Mouse (Mus musculus) ES-E14 (cell line): Measurements from ENCODE around the gene Cd320.

Experiments used
- CHD2 ChIP-seq: IDR thresholded peaks from 2 replicates; pipeline ENCODE4 v1.6.1; 2014; ENCODE audit warnings: mild to moderate bottlenecking, low read depth, low read length, inconsistent platforms
- HCFC1 ChIP-seq: IDR thresholded peaks from 2 replicates; pipeline ENCODE4 v1.6.1; 2012; ENCODE audit warnings: low read length, inconsistent platforms, borderline replicate concordance; ENCODE audit not compliant: insufficient read depth
- MAFK ChIP-seq: IDR thresholded peaks from 2 replicates; pipeline ENCODE4 v1.6.1; 2014; ENCODE audit warnings: mild to moderate bottlenecking, low read depth, low read length, inconsistent platforms; ENCODE audit not compliant: insufficient read depth
- ZNF384 ChIP-seq: IDR thresholded peaks from 2 replicates; pipeline ENCODE4 v1.6.1; 2012; ENCODE audit warnings: low read depth, low read length, inconsistent platforms

DNA sequence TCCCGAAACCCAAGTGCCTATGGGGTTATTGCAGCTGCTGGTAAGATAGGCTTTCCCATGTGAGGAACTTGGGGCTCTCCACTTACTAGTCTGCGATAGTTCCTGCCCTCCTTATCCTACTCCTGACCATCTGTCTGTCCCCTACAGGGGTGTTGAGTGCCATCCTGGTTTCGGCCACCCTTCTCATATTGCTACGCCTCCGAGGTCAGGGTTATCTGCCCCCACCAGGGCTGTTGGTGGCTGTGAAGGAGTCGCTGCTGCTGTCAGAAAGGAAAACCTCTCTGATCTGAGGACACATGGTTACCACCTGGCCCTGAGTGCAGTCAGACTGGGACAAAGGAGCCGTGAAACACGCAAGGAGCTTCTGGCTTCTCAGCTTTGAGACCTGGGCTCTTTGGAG, 5.2 kb downstream of the Cd320 start:
- TF ChIP-seq ZNF384 (no peak), CHD2 (no peak), MAFK (no peak), HCFC1 (no peak)
